Mouse (Mus musculus) left cerebral cortex, adult 8-10 months (tissue): ENCODE measurements around the gene Zfp931. TPM values are rescaled to one million over a fixed set of nuclear protein-coding genes. Genes with fewer than 3 reads are reported as not detected.
"Not testable (repeated sequence)": the region's sequence is repeated elsewhere in the genome, so short reads cannot be mapped to it uniquely, and the experiment has no call there.

Experiments used
- DNase-seq, 2 experiments: peaks; one replicate each; pipeline ENCODE4 v3.0.0; 2022; ENCODE audit warnings: low spot score in 2 of 2
- total RNA-seq, 4 experiments: library from RNA; stranded (reverse); gene quantifications; 2 replicates each; pipeline ENCODE4 v1.2.4; 2022

The Zfp931 gene
- 10 to 100 TPM; 24.2 to 26.1 (median 24.7) TPM for total RNA-seq

DNA sequence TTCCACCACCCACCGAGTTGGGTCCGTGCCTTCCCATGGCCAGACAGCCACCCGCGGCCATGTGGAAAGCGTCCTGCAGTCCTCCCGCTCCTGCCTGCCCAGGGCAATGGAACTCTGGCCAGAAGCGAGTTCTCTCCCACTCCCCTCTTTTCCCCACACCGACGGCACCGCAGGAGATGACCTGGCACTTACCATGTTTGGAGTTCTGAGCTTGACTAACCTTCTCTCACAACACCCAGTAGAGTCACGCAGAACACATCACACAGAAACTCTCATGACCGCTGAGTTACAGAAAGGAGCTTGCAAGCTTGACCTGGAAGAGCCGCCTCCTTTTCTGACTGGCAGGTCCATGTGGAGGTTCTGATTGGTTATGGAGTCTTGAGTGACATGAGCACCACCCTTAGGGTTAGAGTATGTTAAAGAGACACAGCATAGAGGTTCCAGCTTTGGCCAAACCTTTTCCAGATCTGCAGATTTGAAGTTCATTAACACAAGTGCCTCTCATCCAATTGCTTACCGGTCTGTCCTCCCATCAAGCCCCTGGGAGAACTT lies at the start of gene Zfp931:
Gene Zfp931, minus strand, starts transcription at position 311 of the 552 bp plus-strand sequence.
- DNase-seq = peak; percentile 32 to 34

DNA sequence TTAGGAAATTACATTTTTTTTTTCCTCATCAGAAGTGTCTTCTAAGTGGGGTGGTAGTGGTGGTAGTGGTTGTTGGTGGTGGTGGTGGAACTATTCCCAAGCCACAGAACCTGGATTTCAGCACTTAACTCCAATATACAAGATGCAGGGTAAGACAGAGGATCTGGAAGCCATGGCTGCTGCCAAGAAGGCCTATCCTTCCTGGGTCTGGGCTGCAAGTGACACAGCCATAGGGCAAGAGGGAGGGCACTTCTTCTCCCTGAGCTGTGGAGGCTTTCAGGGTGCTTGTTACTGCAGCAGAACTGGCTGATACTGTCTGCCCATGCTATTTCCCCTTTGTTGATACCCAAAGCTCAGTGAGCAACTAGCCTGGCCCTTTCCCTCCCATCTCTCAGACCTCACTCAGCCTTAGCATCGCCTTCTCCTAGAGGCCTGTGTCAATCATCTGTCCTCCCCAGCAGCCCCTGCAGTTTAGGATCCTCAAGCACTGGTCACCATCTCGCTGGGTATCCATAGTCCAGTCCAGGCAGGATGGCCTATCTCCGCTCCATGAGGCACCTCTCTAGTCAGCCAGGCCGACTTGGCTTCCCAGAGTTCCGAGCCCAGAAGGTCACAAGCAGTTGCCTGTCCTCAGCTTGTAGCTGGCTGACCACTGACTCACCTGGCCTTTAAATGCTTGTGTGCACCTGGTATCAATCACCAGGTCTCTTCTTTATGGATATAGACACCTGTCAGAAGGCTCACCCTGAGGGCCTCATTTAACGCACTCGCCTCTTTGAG lies 48.0 kb upstream of the Zfp931 start:
- DNase-seq = peak; percentile 1 to 5

DNA sequence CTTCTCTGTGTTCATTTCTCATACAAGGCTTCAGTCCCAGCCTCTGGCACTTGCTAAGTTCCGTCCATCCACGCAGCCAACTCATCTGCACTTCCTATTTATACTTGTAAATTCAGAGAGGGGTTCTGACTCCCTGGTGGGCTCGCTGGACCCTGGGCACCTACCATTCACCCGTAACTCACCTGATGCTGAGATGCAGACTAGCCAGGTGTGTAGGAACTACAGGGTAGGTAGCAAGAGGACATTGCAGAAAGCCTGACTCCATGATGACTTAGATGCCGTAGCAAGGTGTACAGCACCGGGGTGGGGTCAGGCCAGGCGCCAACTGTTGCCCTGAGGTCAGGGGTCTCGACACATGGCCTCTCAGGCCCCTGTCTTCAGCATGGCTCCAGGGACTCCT lies 47.2 kb upstream of the Zfp931 start:
- DNase-seq = peak in 1 of 2 experiments; percentile 6

DNA sequence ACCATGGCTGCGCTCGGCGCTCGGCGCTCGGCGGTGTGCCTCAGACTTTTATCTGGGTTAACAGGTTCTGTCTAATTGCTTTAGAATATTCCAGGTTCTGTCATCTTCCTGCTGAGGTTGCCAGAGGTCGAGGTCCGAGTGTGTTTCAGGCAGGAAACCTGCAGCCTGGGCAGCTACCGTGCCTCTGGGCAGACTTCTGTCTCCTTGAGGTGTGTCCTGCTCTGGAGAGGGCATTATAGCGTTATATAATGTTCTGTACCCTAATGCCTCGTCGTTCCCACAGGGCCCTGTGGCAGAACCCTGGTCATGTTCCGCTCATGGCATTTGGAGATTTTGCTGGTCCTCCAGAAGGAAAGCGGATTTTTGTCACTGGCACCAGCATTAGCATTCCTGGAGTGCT lies 45.2 kb upstream of the Zfp931 start:
- DNase-seq = no peak

DNA sequence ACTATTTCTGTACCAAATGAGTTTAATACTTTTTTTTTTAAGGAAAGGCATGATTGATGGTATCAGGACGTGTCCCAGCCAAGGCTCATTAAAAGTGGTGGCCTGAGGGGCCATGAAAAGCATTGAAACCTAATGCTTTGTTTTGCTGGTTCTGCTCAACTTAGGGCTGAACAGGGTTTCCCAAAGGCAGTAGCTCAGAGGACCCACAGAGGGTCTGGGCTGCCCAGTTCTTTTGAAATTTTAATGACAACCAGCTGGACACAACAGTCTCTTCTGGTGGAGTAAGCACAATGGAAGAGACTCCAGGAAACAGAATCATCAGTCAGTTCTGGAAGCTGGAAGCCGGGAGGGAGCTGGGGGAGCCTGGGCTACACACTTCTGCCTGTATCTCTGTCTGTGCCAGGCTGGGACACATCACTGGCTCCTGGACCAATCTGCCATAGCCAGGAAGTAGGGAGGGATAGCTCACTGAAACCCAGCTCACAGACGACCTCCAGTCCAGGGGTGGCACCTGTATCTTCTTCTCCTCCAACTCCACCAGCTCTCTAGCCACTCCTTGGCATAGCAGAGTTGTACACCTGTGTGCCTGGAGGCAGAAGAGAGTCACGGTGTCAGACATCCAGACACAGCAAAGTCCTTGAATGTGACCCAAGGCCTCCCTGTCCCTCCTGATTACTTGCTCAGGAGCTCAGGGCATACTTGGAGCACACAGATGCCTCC lies 43.8 kb upstream of the Zfp931 start:
- DNase-seq = no peak

DNA sequence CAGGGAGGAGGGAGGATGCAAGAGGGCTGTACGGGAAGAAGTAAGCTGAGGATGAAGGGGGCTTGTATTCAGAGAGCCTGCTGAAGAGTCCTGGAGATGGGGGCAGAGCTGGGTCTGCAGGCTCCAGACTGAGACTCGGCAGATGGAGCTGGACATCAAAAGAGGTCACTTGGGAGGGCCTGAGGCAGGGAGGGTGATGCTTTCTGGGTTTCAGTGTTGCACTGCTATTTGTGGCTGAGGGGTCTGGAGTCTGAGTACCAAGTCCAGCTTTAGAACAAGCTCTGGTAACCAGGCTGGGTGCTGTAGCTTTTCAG lies 43.1 kb upstream of the Zfp931 start:
- DNase-seq = peak in 1 of 2 experiments; percentile 2

DNA sequence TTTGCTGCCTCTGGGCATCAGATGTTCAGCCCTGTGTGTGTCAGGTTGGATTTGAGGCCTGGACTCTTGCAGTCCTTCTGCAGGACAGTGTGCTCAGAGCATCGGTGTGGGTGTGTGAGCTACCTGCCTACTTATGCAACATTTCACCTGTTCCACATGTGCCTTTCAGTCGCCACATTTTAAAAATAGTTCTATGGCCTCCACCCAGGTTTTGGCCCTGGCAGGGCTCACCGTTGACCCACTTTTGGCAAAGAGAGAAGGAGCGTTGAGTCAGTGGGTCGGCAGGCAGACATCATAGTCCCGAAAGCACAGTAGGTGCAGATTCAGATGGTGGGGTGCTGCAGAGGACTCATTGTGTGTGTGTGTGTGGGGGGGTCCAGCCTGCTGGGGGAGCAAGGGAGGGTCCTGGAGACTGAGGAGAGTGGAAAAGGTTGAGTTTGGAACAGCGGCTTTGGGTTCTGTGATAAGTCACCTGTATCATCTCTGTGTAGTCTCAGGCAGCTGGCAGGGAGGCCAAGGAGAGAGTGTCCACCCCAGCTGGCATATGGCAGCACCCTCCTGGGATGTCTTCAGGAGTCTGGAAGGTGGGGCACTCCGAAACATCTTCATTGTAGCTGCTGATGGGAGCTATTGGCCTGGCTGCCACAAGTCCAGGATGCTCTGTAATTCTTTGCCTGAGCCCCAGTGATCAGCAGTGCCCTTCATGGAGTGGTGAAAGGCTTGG lies 42.5 kb upstream of the Zfp931 start:
- no peak for DNase-seq

DNA sequence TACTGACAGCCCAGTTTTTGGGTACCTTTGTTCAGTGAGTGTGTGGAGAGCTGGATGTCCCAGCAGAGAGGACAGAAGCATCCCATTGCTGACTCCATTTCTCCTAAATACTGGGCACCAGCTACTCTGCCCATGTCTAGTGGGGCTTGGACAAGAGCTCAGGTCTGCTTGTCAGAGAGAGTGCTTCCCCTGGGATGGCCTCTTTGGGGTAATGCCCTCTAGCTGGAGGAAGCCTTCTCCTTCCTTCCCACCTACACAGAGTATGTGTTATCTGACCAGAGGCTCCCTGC lies 42.0 kb upstream of the Zfp931 start:
- DNase-seq = no peak

DNA sequence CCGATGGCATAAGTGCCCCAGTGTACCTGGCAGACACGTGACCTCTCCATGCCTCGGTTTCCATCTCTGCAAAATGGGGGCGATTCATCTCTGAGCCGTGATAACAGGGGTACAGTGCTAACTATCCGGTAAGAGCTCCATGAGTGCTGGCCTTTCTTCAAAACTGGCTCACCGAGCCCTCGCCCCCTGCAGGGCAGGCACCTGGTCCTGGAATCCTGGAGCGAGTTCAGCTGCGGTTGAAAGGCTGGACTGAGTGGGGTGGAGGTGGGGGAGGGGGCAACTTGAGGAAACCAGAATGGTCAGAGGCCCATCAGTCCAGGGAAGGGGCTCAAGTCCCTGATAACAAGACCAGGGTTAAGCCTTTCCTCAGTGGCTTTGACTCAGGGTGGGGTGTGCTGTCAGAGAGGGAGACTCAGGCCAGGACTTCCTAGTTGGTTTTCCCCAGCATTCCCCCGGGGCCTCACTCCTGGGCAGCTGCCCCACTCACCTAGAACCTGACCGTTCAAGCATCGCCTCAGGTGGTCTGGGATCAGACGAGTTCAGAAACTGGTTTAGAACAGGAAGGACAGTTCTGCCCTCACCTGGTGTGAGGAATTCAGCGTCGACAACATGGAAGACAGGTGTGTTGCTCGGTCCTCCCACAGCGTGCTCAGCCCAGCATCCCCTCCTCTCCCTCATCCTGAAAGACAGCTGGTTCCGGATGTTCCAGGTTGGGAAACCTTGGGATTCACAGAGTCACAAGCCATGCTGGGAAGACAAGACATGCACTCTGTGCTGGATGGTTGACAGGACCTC lies 41.5 kb upstream of the Zfp931 start:
- no peak for DNase-seq

DNA sequence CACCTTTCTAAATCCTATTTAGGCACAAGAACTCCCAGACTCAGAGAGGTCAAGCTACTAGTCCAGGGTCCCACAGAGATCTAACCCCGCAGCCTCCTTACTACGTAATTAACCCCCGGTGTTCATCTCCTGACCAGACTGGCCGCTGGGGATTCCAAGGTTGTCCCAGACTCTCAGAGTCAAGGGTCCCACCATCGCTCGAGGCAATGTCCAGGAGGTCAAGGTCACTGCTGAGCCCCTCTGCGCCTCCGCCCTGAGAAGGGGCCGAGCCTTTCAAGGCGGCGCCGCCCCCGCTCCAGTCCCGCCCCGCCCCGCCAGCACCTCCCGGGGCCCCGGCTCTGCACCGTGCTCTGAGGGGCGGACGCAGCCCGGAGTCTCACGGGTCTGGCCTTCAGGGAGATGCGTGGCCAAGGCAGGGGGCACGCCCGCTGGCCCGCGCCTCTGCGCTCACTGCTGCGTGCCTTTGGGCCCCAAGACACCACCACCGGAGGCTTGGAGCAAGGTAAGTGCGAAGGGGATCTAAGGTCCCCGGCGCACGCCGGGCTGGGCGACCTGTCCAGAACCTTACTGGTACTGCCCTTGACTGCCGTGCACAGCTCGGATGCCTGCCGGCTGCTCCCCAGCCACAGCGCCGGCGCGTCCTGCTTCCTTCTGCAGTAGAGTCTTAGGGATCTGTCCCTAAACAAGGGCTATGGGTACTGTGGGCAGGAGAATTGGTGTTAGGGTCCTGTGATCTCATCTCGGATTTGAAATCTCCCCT lies 40.7 kb upstream of the Zfp931 start, which contains the start of gene Phactr3:
Gene Phactr3, plus strand, starts transcription at position 175 of the 760 bp plus-strand sequence.
- no peak for DNase-seq

DNA sequence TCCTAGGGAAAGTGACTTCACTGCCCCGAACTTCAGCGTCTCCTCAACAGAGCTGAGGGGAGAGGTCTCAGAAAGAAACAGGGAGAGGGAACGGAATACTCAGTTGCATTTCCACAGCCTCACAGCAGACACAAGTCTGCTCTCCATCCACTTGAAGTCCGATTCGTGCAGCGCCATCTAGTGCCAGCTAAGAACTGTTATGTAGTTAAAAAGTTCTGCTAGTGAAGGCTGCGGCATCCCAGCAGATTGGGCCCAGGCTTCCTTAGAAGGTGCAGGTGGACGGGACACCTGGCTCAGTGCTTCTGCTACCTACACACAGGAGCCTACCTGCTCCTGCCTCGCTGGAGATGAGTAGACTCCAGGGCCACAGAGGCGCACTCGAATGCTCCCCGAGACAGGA lies 39.7 kb upstream of the Zfp931 start:
- peak in 1 of 2 experiments; percentile 60 for DNase-seq

DNA sequence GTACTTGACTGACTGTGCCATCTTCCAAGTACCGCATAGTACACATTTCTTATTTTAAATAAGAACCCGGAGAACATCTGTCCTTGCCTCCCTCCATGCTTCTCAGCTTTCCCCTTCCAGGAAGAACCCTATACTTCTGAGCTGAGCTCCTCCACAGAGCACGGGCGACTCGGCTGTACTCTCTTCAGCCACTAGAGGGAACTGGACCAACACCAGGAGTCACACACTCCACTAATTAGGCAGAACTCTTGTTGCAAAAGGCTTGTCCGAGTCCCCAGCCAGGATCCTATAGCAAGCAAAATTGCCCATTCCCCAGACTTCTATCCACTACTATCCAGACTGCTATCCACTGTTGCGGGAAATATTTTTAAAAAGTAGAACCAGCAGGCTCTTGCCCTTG lies 23.7 kb upstream of the Zfp931 start:
- peak; percentile 53 to 63 for DNase-seq

DNA sequence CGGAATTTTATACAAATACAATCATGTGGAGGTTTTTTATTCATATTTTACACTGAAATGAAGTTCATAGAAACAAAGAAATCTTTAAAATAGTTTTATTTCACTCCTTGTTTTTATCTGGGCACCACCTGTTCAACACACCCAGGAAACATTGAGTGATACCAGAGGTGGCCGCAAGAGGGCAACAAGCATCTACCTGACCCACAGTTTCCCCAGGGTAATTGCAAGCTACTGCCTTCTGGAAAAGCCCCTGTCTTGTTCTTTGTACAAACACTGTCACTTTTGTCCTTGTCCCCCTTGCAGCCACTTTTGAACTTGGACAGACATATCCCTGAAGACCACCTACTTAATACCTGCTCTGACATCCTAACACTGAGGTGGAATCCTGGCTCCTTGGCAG lies 19.7 kb upstream of the Zfp931 start:
- DNase-seq = peak in 1 of 2 experiments; percentile 60

DNA sequence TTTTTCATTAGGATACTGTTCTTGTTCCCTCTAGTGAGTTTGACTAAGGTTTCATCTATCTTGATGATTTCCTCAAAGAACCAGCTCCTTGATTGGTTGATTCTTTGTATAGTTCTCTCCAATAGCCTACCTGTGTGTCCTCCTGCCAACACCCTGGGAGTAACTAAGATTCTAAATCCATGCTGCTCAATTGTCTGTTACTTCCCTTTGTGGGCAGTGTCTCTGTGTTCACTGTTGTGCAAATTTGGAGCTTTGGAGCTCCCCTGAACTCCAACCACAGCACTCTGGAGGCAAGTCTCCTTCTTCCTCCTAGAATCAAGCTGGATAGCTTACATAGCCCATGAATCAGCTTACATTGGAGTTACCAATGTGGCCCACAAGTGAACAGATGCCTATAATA lies 11.3 kb upstream of the Zfp931 start:
- DNase-seq = no peak

DNA sequence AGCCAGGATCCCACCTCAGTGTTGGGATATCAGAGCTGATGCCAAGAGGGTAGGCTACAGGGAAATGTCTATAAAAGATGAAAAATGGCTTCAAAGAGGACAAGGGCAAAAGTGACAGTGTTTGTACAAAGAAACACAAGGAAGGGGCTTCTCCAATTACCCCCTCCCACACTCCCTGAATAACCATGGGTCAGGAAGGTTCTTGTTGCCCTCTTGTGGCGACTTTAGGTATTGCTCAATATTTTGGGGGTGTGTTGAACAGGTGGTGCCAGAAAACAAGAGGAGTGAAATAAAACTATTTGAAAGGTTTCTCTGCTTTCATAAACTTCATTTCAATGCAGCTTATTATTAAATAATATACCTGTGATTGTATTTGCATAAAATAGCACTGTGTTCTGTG lies 20.1 kb downstream of the Zfp931 start:
- peak in 1 of 2 experiments; percentile 33 for DNase-seq

DNA sequence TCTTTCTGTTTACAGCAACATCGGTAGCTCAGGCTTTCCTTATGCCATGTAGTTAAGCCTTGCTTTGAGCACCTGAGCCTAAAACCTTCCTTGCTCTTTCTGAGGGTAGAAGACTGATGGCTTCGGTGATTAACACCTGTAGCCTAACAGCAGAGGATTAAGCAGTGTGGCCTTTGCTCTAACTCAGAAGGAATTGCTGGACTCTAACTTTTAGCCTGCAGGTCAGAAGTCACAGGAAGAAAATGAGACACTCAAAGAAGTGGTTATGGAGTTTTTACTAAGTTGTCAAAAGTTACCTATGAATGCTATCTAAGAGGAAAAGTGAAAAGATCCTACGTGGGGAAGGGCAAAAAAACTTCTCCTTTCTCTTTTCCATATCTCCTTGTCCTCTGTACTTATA lies 50.7 kb downstream of the Zfp931 start:
- DNase-seq = not testable (repeated sequence)

DNA sequence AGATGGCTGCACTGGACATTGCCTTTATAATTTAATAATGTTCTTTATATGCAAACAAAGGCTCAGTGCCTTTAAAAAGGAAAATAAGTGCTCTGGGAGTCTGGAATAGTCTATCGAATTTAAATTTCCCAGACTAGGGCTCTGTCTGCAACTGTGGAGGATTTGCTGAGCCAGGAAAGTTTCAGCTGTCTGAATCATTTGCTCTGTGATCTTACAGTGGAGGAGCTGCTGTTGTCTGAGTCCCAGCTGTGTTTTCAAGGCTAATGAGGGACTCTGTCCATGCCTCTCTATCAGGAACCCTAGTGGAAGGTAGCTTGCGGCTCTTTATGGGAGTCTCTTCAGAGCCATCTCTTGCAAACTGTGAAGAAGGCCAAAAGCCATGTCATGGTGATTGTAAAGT lies 54.4 kb downstream of the Zfp931 start:
- not testable (repeated sequence) for DNase-seq

DNA sequence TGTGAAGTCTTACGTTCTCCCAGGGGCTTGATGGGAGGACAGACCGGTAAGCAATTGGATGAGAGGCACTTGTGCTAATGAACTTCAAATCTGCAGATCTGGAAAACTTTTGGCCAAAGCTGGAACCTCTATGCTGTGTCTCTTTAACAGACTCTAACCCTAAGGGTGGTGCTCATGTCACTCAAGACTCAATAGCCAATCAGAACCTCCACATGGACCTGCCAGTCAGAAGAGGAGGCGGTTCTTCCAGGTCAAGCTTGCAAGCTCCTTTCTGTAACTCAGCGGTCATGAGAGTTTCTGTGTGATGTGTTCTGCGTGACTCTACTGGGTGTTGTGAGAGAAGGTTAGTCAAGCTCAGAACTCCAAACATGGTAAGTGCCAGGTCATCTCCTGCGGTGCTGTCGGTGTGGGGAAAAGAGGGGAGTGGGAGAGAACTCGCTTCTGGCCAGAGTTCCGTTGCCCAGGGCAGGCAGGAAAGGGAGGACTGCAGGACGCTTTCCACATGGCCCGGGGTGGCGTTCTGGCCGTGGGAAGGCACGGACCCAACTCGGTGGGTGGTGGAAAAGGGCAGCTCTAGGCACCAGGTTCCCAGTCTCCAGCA lies 55.2 kb downstream of the Zfp931 start, which contains the start of gene Zfp971:
Gene Zfp971, plus strand, starts transcription at position 274 of the 601 bp plus-strand sequence.
- DNase-seq = peak; percentile 53 to 64

DNA sequence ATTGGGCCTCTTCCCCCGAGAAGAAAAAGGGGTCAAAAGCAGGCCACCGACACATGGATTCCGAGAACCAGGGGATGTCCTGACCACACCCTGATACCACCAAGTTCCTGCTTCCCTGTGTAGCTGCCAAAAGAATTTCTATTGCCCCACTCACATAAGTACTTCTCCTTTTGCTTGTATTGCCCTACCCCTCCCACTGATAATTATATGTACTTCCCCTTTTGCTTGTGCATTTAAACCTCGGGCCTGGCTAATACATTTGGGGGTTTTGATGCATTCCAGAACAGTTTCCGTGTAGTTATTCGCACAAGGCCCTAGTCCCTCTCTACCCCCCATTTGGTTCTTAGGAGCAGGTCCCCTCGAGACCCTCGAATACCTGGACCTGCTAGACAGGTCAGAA lies 57.5 kb downstream of the Zfp931 start:
- DNase-seq = not testable (repeated sequence)

DNA sequence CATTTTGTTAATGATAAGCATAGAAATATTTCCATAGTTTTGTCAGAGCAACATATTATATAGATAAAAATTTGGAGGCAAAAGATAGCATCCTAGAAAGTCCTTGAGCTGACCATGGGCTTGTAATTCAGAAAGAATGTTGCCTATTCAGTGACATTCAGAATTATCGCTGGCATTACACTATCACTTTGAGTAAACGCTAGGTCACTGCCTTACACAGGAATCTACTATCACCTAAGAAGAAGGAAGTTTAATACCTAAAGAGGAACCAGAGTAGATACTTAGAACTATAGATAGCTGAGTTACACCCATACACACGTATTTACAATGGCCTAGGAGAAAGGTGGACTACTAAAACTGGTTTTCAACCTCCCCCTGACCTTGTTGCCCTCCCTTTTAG lies 58.8 kb downstream of the Zfp931 start:
- DNase-seq = not testable (repeated sequence)
